Mouse (Mus musculus): ENCODE data around the gene Umad1.

Gene Umad1

GRCm38 (mm10) chr6:8415823-8416222 is 156.7 kb downstream of the Umad1 start:
- no peak for DNase-seq (ENCODE audit: low read depth in 2 of 2, low spot score in 2 of 2)

- DNase-seq (ENCODE audit: low read depth in 2 of 2, low spot score in 2 of 2) = no peak
Observed at GRCm38 (mm10) chr6:8416802-8417569, 157.9 kb downstream of the Umad1 start.

- no peak for DNase-seq (ENCODE audit: low read depth in 2 of 2, low spot score in 2 of 2)
Observed at GRCm38 (mm10) chr6:8419485-8420186, 160.5 kb downstream of the Umad1 start.

- DNase-seq (ENCODE audit: low read depth in 2 of 2, low spot score in 2 of 2) = no peak
Observed at GRCm38 (mm10) chr6:8420187-8420503, 161.1 kb downstream of the Umad1 start.

- DNase-seq (ENCODE audit: low read depth in 2 of 2, low spot score in 2 of 2) = no peak
Observed at GRCm38 (mm10) chr6:8421421-8421820, 162.3 kb downstream of the Umad1 start.

- no peak for DNase-seq (ENCODE audit: low read depth in 2 of 2, low spot score in 2 of 2)
Observed at GRCm38 (mm10) chr6:8421959-8422581, 163.0 kb downstream of the Umad1 start.

GRCm38 (mm10) chr6:8423142-8423541 is 164.1 kb downstream of the Umad1 start:
- DNase-seq (ENCODE audit: low read depth in 2 of 2, low spot score in 2 of 2) = no peak

GRCm38 (mm10) chr6:8427692-8428091 is 168.6 kb downstream of the Umad1 start:
- no peak for DNase-seq (ENCODE audit: low read depth in 2 of 2, low spot score in 2 of 2)

- DNase-seq (ENCODE audit: low read depth in 2 of 2, low spot score in 2 of 2) = no peak
Observed at GRCm38 (mm10) chr6:8430610-8431234, 171.6 kb downstream of the Umad1 start.

- DNase-seq (ENCODE audit: low read depth in 2 of 2, low spot score in 2 of 2) = no peak
Observed at GRCm38 (mm10) chr6:8433179-8433578, 174.1 kb downstream of the Umad1 start.

- no peak for DNase-seq (ENCODE audit: low read depth in 2 of 2, low spot score in 2 of 2)
Observed at GRCm38 (mm10) chr6:8437937-8438336, 178.8 kb downstream of the Umad1 start.

GRCm38 (mm10) chr6:8441814-8442213 is 182.7 kb downstream of the Umad1 start:
- no peak for DNase-seq (ENCODE audit: low read depth in 2 of 2, low spot score in 2 of 2)

GRCm38 (mm10) chr6:8446786-8447185 is 187.7 kb downstream of the Umad1 start:
- no peak for DNase-seq (ENCODE audit: low read depth in 2 of 2, low spot score in 2 of 2)

- no peak for DNase-seq (ENCODE audit: low read depth in 2 of 2, low spot score in 2 of 2)
Observed at GRCm38 (mm10) chr6:8455599-8455998, 196.5 kb downstream of the Umad1 start.

GRCm38 (mm10) chr6:8458596-8458995 is 199.5 kb downstream of the Umad1 start:
- no peak for DNase-seq (ENCODE audit: low read depth in 2 of 2, low spot score in 2 of 2)

- no peak for DNase-seq (ENCODE audit: low read depth in 2 of 2, low spot score in 2 of 2)
Observed at GRCm38 (mm10) chr6:8462447-8462846, 203.4 kb downstream of the Umad1 start.

- no peak for DNase-seq (ENCODE audit: low read depth in 2 of 2, low spot score in 2 of 2)
Observed at GRCm38 (mm10) chr6:8465388-8465787, 206.3 kb downstream of the Umad1 start.

- DNase-seq (ENCODE audit: low read depth in 2 of 2, low spot score in 2 of 2) = no peak
Observed at GRCm38 (mm10) chr6:8465985-8466384, 206.9 kb downstream of the Umad1 start.

GRCm38 (mm10) chr6:8467667-8468337 is 208.7 kb downstream of the Umad1 start:
- no peak for DNase-seq (ENCODE audit: low read depth in 2 of 2, low spot score in 2 of 2)

- DNase-seq (ENCODE audit: low read depth in 2 of 2, low spot score in 2 of 2) = no peak
Observed at GRCm38 (mm10) chr6:8469918-8470317, 210.8 kb downstream of the Umad1 start.

GRCm38 (mm10) chr6:8472125-8472524 is 213.0 kb downstream of the Umad1 start:
- no peak for DNase-seq (ENCODE audit: low read depth in 2 of 2, low spot score in 2 of 2)

All from CD8-positive naive resting alpha-beta T cell, adult 2 months (primary cell).